Mouse (Mus musculus) kidney, postnatal 14 days (tissue): Measurements from ENCODE around the gene Arfip1.

ENCODE experiments used
- DNase-seq: peaks from one replicate; pipeline ENCODE4 v3.0.0; 2022; ENCODE audit warnings: mixed read lengths

Arfip1 gene

DNA sequence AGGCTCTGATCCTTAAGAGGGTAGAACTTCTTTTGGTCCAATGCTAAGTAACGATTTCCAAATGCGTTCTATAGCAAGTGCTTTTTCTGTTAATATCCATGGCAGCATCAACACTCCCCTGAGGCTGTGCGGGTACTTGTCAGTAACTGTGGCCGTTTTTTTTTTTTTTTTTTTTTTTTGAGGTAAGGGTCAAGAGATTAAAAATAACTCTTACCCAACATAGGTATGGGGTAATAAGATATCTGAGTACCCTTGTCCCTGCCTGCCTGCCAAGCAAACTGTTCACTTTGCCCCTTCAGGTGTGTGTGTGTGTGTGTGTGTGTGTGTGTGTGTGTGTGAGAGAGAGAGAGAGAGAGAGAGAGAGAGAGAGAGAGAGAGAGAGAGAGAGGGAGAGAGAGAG, 98.1 kb downstream of the Arfip1 start:
- no peak for DNase-seq

DNA sequence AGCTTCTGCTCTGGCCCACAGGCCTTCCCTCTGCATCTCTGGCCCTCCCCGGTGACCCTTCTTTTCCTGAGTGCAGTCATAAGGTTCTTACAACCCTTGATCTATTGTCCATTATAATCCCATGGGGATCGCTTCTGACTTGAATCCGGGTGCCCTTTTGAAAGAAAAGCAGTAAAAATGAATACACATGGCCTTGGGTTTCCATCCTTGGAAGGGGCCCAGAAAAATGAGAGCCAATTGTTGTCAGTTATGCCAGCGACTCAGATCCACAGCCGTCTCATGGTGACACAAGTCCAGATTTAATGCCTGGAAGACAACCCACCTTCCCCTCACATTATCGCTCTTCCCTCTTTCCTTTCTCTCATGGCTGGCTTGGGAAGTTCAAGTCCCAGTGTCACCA, 100.3 kb downstream of the Arfip1 start:
- no peak for DNase-seq

DNA sequence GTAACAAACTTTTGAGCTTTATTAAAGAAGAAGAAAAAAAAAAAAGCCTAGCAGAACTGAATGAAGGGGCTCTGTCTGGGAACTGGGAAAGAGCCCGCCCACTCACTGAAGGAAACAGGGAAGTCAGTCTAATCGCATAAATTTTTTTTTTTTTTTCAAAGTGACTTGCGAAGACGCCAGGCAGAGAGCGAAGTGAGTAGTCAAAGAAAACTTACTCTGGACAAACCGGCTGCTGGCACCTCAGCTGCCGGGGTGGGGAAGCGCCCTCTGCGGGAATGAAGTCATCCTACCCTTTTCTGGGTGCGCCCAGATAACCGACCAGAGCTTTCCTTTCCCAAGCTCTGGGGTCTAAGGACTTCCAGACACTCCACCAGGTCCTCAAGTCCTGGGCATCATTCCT, 101.3 kb downstream of the Arfip1 start:
- peak; percentile 56 for DNase-seq

DNA sequence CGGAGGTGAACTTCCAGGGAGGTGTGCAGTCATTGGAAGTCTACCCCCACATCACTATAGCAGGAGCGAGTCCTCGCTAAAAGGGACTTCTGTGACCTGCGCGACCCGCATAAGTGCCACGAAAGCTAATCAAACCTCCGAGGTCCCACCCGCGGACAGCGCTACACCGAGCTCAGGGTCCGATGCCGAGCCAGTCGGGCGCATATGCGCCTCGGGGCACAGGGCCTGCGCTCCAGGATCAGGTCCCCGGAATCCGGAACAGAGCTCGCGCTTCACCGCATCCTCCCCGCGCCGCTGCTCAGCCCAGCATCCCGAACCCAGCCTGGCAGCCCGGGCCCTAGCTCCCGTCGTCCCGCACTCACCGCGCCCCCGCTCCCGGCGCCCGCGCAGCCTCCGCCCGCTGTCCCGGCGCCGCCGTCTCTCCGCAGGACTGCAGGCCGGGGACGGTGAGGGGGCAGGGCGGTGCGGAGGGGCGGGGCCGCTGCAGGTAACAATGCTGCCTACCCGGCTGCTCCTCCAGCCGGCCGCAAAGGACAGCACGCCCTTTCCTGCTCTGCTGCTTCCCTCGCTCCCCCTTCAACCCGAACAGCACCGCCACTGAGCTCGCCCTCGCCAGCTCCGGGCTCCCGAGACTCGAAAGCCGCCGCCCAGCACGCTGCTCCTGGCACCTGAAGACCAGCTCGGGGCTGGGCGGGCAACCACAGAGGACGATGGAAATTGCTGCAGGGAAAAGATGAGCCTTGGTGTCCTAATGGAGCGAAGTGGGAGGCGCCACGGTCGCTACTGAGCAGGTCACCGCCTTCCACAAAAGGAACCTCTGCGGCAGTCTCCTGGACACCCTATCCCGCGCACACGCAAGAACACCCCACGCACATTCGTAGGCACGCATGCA, 102.2 kb downstream of the Arfip1 start, which contains the start of gene Fhdc1:
TSS of gene Fhdc1 (minus strand) at position 424 of the 892 bp plus-strand sequence.
- peak; percentile 79 for DNase-seq

DNA sequence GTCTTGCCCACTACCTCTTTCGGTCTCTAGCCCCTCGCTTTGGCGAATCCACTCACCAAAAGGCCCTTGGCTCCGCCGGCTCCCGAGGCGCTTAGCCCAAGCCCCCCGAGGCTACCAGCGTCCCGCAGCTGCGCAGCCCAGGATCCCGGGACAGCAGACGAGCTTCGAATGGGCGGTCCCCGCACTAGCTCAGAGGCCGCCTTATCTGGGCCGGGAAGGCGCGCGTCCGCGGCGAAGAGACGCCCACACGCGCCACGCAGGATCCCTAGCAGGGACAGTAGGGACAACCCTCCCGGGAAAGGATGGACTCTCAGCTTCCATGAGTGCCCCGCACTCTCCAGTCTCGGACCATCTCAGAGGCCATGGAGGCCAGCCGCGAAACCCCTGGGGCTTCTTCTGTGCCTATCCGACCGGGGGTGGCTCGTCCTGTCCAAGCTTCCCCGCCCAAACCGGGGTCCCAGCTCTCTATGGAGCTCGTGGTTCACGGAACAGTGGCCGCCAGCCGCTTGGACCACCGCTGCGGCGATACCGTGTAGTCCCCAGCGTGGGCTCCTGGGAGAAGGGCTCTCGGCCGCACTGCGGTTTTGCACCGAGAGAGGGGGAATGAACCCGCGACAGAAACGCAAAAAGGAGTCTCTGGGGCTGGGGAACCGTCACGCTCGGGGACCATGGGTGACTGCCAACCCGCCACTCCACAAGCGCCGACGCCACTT, 103.0 kb downstream of the Arfip1 start:
- peak; percentile 78 for DNase-seq

DNA sequence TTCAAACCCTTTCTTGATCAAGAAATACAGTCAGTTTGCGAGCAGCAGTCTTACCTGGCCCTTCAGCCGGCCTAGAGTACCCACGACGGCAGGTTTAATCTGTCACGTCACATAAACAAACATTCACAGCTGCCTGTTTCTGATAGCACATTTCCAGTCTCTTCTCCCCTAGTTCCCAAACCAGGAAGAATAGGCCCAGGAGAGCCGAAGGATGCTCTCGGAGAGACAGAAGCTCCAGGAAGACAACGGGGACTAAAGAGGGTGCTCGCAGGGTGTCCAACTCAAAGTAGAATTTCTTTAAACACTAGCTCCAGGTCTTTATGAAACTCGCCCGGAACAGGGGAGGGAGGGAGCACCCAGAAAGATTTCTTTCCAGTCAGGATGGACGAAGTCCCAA, 103.5 kb downstream of the Arfip1 start:
- DNase-seq = no peak

DNA sequence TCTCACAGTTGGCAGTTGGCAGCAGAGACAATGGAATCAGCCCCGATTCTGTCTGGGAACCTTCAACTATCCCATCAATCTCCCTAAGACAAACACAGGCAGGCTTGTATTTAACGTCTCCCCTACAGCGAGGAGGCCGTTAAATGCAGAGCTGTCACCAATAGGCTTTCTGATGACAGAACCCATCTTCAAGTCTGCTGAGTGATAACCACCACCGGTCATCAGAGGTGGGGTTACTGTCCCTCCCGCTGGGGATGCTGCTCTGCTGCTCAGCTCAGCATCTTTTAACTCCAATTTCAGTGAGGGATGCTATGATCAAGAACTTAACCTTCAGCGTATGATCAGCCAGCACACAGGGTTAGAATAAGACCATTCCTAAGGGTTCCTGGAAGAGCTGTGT, 104.2 kb downstream of the Arfip1 start:
- DNase-seq = no peak

DNA sequence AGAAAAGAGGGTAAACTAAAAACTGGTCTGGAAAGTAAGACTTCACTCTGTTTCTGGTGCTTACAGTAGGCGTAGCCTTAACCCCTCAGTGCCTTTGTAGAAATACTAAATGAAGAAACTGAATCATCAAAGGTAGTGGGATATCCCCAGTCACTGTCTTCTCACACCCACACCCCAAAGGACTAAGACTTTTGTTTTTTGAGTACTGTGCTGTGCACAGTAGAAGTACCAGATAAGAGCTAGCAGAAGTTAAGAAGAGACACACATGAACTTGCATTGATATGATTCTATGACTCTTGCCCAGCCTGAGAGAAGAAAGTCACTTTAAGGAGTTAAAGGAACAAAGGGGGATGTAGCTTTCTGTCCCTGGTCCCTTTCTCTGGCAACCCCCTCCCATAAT, 104.9 kb downstream of the Arfip1 start:
- DNase-seq = no peak

DNA sequence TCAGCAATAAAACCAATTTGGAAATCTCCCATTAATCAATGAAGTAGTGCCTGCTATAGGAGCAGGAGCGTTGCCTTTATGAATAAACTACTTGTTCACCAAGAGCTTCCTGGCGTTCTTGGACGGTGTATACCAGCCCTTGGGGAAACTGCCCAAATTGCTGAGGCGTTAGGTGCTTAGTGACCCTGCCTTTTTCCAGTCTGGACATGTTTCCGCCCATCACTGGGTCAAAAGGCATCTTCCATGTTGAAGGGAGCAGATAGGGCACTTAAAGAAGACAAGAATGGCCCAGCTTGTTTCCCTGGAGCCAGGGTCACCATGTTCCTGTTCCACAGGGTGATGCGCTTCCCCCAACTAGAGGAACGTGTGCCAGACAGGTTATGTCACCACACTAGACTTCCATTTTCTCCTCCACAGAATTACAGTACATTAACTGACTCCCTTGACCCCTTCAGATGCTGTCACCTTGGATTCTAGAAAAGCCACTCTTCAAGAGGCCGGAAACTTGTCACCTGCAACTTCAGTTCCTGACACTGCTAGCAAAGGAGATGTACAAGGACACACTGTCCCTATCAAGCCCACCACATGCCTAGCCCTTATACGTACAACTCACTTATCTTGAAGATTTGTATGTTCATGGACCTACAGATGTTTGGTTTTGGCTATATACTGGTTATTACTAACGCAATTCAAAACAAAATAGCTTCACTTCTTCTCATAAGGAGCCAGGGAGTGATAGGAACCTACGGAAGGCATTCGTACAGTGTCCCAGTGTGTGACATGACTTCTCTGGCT, 107.2 kb downstream of the Arfip1 start:
- DNase-seq = no peak

DNA sequence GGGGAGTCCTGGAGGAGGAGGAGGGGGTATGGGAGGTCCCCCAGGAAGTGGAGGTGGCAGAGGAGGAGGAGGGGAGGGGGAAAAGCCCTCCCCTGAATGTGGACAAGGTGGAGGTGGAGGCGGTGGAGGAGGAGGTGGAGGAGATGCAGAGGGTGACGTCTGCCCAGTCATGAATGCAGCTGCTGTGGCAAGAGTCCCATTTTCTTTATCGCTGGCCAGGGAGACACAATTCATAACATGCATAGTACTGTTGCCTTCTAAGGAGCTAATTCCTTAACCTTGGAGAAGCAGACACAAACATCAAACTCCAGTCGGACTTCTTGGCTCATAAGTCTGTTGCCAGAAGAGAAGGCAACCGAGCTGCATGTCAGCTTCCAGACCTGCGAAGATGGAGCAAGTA, 108.0 kb downstream of the Arfip1 start:
- DNase-seq = no peak

DNA sequence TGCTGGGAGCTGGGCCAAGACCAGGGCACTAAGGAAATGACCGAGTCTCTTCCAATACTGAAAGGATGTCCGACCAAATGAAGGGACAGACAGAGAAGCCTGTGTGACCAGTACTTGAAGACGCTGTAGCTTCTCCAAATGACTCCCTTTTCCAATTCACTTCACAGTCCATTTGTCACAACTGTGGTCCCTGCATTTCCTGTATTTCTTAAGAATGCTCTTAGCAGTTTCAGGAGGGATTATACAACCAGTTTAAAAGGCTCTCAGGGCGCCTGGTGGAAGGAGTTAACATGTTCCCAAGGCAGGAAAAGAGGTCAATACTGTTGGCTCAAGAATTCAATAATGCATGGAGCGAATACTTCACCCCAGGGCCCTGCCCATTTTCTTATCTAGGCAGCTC, 109.5 kb downstream of the Arfip1 start:
- DNase-seq = no peak

DNA sequence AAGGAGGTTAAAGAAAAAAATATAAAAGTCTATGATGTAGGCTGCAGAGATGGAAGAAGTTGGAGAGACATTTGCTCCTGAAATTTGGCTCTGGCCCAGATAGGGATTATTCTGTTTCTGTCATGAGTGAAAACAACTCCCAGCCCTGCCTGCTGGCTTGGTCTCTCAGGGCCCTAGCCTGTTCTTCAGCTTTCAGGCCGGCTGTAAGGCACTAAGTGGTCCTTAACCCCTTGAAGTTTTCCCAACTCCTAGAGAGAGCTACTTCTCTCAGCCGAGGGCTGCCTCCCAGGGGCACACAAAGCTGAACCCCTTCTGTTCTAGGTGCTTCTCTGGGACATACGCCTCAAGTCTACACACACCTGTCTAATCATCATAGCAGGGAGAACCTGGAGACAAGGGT, 109.9 kb downstream of the Arfip1 start:
- DNase-seq = no peak

DNA sequence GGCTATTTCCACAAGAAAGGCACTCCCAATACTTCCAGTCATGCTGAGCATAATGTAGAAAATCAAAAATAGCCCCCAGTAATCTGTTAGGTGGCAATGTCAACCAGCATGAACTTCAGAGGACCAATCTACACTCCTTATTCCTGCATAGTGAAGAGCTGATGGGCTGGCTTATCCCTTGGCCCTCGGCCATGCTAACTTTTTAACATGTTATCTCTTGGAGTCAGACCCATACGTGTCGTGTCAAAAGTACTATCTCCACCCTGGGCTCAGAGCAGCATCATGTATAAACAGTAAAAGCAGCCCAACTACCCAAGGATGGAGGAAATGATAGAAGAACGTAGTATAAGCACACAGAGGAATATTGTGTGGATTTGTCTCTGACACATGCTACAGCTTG, 111.3 kb downstream of the Arfip1 start:
- no peak for DNase-seq

DNA sequence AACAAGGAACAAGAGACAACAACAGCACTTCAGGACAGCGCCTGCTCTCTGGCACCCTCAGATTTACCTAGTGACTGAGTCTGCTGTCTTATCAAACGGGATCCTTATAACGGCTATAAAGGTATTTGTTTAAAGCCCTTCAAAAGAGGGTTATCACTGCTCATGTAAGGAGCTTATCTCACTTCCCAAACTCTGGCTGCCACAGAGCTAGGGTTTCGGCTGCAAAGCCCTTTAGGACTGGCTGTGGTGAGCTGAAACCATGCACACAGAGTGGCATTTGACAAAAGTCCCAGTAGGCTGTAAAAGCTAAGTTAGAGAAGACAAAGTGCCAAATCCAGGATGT, 114.3 kb downstream of the Arfip1 start:
- no peak for DNase-seq

DNA sequence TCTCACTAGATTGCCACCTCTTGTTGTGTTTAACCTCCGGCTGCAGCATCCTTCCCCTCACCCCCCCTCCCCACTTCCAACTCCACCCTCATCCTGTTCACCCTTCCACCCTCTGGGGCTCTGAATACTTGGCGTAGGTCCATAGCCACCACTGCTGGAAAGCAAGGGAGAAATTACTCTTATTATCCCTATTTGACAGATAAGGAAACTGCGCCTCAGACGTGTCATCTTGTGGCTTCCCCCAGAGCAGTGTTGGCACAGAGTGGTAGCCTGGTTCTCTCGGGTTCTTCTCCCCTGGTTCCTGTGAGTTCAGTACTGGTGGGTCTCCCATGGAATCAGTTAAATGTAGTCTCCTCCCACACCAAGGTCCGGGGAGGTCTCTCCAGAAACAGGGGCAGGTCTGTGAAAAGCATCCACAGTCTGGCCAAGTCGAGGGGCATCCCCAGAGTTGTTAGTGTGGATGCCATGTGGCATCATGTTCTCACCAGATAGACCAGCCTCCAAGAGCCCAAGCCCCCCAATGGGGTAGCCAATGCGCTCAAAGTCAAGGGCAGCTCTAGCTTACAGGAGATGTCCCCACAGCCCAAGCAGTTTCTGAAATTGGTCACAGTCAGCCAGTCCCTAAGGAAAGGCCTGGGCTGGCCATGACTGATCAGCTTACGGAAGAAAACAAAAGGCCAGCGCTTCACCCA, 114.9 kb downstream of the Arfip1 start:
- DNase-seq = peak; percentile 70

DNA sequence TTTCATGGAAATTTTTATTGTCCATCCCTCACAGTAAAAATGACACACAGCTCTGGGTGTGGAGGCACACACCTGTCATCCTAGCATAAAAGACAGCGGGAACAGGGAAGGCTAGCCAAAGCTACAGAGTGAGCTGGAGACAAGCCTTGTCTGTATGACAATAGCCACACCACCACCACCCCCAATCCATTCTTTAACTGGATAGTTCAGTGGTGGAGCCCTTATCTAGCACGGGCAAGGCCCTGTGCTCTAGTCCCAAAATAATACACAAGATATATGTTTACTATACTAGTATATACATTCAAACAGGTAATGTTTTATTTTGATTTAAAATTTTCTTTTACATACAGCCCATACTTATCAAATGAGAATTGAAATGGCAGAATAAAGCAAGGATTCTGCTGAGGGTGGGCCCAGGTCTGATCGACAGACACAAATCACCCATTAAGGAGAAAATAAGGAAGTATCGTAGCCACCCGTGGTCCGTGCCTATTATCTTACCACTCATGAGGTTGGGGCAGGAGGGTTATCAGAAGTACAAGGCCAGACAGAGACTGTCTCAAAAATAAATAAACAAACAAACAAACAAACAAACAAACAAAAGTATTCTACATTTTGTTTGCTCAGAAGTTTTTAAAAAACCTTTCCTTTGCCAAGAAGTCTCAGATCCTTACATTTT, 116.5 kb downstream of the Arfip1 start:
- DNase-seq = no peak

DNA sequence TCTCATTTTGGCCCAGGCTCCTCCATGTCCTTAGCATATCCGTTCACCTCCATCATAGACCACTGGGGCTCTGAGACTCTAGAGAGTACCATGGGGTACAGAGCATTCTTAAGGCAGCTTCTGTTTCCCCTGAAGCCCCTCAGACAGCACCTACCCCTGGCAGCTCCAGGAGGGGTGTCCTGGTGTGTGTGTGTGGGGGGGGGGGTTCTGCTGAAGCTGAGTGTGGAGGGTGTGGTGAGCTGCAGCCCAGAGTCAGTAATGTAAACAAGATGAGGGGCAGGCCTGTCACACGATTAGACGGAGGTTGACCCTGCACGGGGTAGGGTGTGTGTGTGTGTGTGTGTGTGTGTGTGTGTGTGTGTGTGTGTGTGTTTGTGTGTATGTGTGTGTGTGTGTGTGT, 120.7 kb downstream of the Arfip1 start:
- no peak for DNase-seq

DNA sequence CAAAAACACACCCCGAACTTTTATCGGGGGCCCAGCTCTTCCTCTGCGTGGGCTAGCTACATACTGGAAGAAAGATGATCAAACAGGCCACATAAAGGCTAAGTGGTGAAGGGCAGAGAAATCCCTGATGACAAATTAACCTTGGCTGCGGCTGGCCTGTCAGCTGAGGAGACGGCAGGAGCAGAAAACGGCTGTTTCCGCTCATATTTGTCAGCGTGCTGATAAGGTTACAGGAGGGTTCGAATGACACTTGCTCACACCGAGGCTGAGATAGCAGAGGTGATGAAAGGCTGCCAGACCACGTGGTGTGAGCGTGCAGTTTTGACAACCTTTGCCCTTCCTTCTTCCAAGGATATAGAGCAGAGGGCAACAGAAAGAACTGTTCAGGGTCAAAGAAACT, 121.5 kb downstream of the Arfip1 start:
- peak; percentile 77 for DNase-seq

DNA sequence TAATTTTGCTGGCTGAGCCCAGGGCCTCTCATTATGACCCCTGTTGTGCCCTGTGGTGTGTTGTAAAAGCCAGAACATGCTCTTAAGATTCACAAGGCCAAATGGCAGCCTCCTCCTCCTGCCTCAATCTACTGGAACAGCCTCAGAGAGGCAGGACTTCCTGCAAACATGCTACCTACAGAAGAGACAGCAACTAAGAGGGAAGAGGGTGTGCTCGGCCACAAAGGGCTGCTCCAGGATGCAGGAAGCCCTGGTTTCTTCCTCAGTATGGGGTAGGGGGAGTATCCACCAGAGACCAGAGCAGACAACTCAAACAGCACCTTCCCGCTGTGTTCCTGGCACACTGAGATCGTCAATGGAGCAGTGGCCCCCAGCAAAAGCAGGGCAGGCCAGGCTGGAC, 121.9 kb downstream of the Arfip1 start:
- no peak for DNase-seq

DNA sequence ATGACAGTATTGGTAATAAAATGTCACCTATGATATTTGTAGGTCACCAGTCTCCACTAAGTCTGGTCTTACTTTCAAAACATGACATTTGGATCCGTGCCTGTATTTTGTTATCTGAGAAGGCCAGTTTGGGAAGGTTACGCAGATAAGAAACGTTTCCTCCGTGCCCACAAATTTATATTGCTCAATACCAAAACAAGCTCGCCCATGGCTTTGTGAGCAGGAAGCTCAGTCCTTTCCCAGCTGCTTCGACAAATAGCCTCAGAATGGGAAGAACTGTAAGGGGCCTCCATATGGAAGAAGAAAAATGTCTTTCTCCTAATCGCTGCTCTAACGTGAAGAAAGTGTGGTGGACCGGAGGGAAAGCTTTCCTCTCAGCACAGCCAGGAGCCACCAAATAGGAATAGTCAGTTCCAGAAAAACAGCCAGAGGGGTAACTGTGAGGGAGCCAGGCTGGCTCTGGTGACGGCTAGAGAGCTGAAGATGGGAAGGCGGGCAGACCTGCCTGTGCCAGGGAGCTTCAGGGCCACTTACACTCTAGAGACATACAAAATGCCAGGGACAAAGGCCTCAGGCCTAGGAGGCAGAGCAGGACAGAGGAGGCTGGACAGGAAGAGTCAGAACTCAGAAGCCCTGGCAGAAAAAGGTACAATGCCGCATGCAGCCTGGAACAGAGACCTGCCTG, 126.5 kb downstream of the Arfip1 start:
- no peak for DNase-seq

DNA sequence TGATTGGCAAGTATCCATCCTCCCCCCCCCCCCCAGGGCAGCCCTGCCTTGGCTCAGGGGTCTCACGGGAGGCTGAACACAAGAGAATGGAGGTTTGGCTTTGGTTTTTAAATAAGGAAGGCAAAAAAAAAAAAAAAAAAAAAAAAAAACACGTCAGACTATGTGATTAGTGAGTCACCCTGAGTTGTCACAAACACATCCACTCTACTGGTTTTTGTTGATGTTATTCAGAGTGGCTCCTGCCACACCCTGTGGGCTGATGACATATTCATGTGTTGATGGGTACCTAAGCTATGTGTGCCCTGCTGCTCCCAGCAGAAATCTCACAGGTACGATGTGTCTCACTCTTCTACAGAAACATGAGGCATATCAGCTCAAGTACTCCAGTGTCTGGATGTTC, 131.8 kb downstream of the Arfip1 start:
- no peak for DNase-seq

DNA sequence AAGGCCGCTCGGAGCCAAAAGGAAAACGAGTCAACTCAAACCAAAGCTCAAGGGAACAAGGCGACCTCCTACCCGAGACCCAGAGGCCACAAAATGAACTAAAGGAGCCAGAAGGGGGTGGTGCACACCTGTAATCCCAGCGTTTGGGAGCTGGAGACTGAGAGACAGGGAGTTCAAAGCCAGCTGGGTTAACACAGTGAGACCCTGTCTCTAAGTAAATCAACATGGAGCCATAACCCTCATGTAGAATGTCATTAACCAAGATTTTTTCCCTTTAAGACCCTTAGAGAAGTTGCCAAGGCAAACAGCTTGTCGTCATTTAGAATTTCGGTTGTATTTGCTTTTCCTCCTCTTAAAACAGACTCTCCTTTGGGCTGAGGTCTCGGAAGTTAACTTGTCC, 133.4 kb downstream of the Arfip1 start:
- no peak for DNase-seq
